Mouse (Mus musculus) intestine, postnatal 0 days (tissue): ENCODE measurements around the gene 4922502D21Rik. TPM values are rescaled to one million over a fixed set of nuclear protein-coding genes. Genes with fewer than 3 reads are reported as not detected.

Experiments
- ATAC-seq: fragments of 200-750 bp; cut with Nextera tagmentation; 2 replicates; pipeline ENCODE4 v1.8.0; 2017; ENCODE audit warnings: mild to moderate bottlenecking, moderate TSS enrichment, moderate library complexity
- H3K27ac ChIP-seq: fragments of 300-500 bp; sonication (generic); 2 replicates; pipeline ENCODE4 v1.5.1; 2014; ENCODE audit warnings: mild to moderate bottlenecking, low read depth, low read length, moderate library complexity
- H3K27me3 ChIP-seq: fragments of 300-500 bp; sonication (generic); replicated peaks from 2 replicates; pipeline ENCODE4 v1.6.1; 2014; ENCODE audit warnings: low read length, mixed read lengths; ENCODE audit not compliant: control insufficient read depth, insufficient read depth
- H3K36me3 ChIP-seq: fragments of 300-500 bp; sonication (generic); 2 replicates; pipeline ENCODE4 v1.6.1; 2014; ENCODE audit warnings: mild to moderate bottlenecking, moderate library complexity; ENCODE audit not compliant: control insufficient read depth, insufficient read depth
- H3K4me1 ChIP-seq: fragments of 300-500 bp; sonication (generic); replicated peaks from 2 replicates; pipeline ENCODE4 v1.6.1; 2014; ENCODE audit warnings: antibody characterized with exemption, low read length, mixed read lengths; ENCODE audit not compliant: control insufficient read depth, insufficient read depth
- H3K4me2 ChIP-seq: fragments of 300-500 bp; sonication (generic); replicated peaks from 2 replicates; pipeline ENCODE4 v1.6.1; 2014; ENCODE audit warnings: low read depth, mild to moderate bottlenecking, moderate library complexity
- H3K4me3 ChIP-seq: fragments of 300-500 bp; sonication (generic); 2 replicates; pipeline ENCODE4 v1.5.1; 2014; ENCODE audit warnings: low read depth, low read length
- H3K9ac ChIP-seq: fragments of 300-500 bp; sonication (generic); 2 replicates; pipeline ENCODE4 v1.6.1; 2014; ENCODE audit warnings: mild to moderate bottlenecking, low read depth, low read length
- H3K9me3 ChIP-seq: fragments of 300-500 bp; sonication (generic); 2 replicates; pipeline ENCODE4 v1.6.1; 2016; ENCODE audit warnings: mixed run types; ENCODE audit not compliant: control insufficient read depth
- CTCF ChIP-seq: sonication (generic); IDR thresholded peaks from 2 replicates; pipeline ENCODE4 v1.5.1; 2016; ENCODE audit warnings: low read depth, mild to moderate bottlenecking, control low read depth, antibody characterized with exemption, moderate library complexity
- WGBS: fragments of 180-500 bp; shearing (Covaris S2); extraction: QIAGEN DNeasy Blood & Tissue Kit; methylation state at CpG from one replicate; pipeline ENCODE4 v1.1.7; 2014; 5-methylcytosine and 5-hydroxymethylcytosine counted together
- polyA plus RNA-seq: library from polyadenylated mRNA; unstranded; fragments of >200 nt; fragmentation: Nextera tagmentation; extraction: Ambion mirVana; gene quantifications from 2 replicates; pipeline ENCODE4 v1.2.1, GENCODE M21; 2015

The 4922502D21Rik gene
- not detected in 2 replicates for polyA plus RNA-seq

GRCm38 (mm10) chr6:129331610-129332009, at the start of gene 4922502D21Rik:
4922502D21Rik (minus strand) TSS chr6:129331796.
- no peak for ATAC-seq

GRCm38 (mm10) chr6:129380454-129380853, 48.9 kb upstream of the 4922502D21Rik start:
- no peak for TF ChIP-seq CTCF
- no peak overlapping the region for H3K4me3 ChIP-seq
- H3K27me3 ChIP-seq: no peaks in the 10 kb centered on the region
- no peaks in the 10 kb centered on the region for H3K36me3 ChIP-seq
- no peak for ATAC-seq
- no peak overlapping the region for H3K9ac ChIP-seq
- H3K9me3 ChIP-seq: no peaks in the 10 kb centered on the region
- H3K4me1 ChIP-seq: no peaks in the 10 kb centered on the region
- 76% methylated on average over 4 of the region's 4 CpGs for WGBS
- H3K27ac ChIP-seq: no peak overlapping the region
- no peak overlapping the region for H3K4me2 ChIP-seq

More at GRCm38 (mm10) chr6:129331610-129332009, at the start of gene 4922502D21Rik:
- no peak within 1 kb of the TSS for H3K9ac ChIP-seq
- TF ChIP-seq CTCF: no peak
- no peak within 1 kb of the TSS for H3K4me2 ChIP-seq
- no peaks in the 10 kb centered on the region for H3K27me3 ChIP-seq
- H3K4me3 ChIP-seq: no peak within 1 kb of the TSS
- no peak within 1 kb of the TSS for H3K27ac ChIP-seq
- no peaks in the 10 kb centered on the region for H3K4me1 ChIP-seq
- no peaks in the 10 kb centered on the region for H3K36me3 ChIP-seq
- 50% methylated on average over 11 of the region's 11 CpGs for WGBS
- H3K9me3 ChIP-seq: no peaks in the 10 kb centered on the region

- WGBS: 32% methylated on average over 2 of the region's 2 CpGs
Measured at GRCm38 (mm10) chr6:129374937-129375471, 43.4 kb upstream of the 4922502D21Rik start.

GRCm38 (mm10) chr6:129369374-129370132, 38.0 kb upstream of the 4922502D21Rik start:
- Histone ChIP-seq H3K9me3 (no peaks in the 10 kb centered on the region), H3K4me1 (no peaks in the 10 kb centered on the region), H3K27me3 (no peaks in the 10 kb centered on the region), H3K27ac (no peak overlapping the region), H3K4me2 (no peak overlapping the region), H3K36me3 (no peaks in the 10 kb centered on the region), H3K9ac (no peak overlapping the region), H3K4me3 (no peak overlapping the region)
- no peak for ATAC-seq
- TF ChIP-seq CTCF: no peak
- 73% methylated on average over 7 of the region's 7 CpGs for WGBS

More at GRCm38 (mm10) chr6:129374937-129375471, 43.4 kb upstream of the 4922502D21Rik start:
- Histone ChIP-seq H3K27me3 (no peaks in the 10 kb centered on the region), H3K27ac (no peak overlapping the region), H3K4me1 (no peaks in the 10 kb centered on the region), H3K9ac (no peak overlapping the region), H3K4me3 (no peak overlapping the region), H3K9me3 (no peaks in the 10 kb centered on the region), H3K4me2 (no peak overlapping the region), H3K36me3 (no peaks in the 10 kb centered on the region)
- TF ChIP-seq CTCF: no peak
- ATAC-seq: peak; percentile 81

- H3K9me3 ChIP-seq: no peaks in the 10 kb centered on the region
- H3K9ac ChIP-seq: no peak overlapping the region
- no peak overlapping the region for H3K4me2 ChIP-seq
- H3K36me3 ChIP-seq: no peaks in the 10 kb centered on the region
- H3K4me3 ChIP-seq: no peak overlapping the region
- TF ChIP-seq CTCF: peak; percentile 91
- WGBS: 12% methylated on average over 6 of the region's 6 CpGs
- H3K27me3 ChIP-seq: no peaks in the 10 kb centered on the region
- no peak overlapping the region for H3K27ac ChIP-seq
- no peaks in the 10 kb centered on the region for H3K4me1 ChIP-seq
- no peak for ATAC-seq
Measured at GRCm38 (mm10) chr6:129365959-129366359, 34.4 kb upstream of the 4922502D21Rik start.

- Histone ChIP-seq H3K36me3 (no peaks in the 10 kb centered on the region), H3K9me3 (no peaks in the 10 kb centered on the region), H3K4me3 (no peak overlapping the region), H3K27me3 (no peaks in the 10 kb centered on the region), H3K9ac (no peak overlapping the region), H3K4me2 (no peak overlapping the region), H3K27ac (no peak overlapping the region), H3K4me1 (no peaks in the 10 kb centered on the region)
- TF ChIP-seq CTCF: no peak
- ATAC-seq: no peak
- 28% methylated on average over 1 of the region's 1 CpGs for WGBS
Measured at GRCm38 (mm10) chr6:129363942-129364341, 32.3 kb upstream of the 4922502D21Rik start.
